Mouse (Mus musculus): Measurements from ENCODE around the gene Aspg. TPM values are rescaled to one million over a fixed set of nuclear protein-coding genes. Genes with fewer than 3 reads are reported as not detected.

The Aspg gene
- 1.3 and 2.0 TPM in 2 replicates for polyA plus RNA-seq (2016; fragmentation: Nextera tagmentation; extraction: Ambion mirVana)

GRCm38 (mm10) chr12:112106541-112106971 lies at the start of gene Aspg:
Aspg (plus strand) TSS chr12:112106679.
- H3K4me1 ChIP-seq, result peaks cover 17% of the 10 kb centered on the region
- DNase-seq (ENCODE audit: extremely low spot score, low spot score), result peak; percentile 31
- WGBS, result under 1% methylated on average over 14 of the region's 14 CpGs
- peak within 1 kb of the TSS; percentile 72 for H3K27ac ChIP-seq
- H3K9me3 ChIP-seq, result no peaks in the 10 kb centered on the region
- H3K36me3 ChIP-seq (replicated peaks), result no peaks in the 10 kb centered on the region
- peak within 1 kb of the TSS; percentile 42 for H3K4me3 ChIP-seq
- H3K27me3 ChIP-seq (ENCODE audit: poor library complexity, severe bottlenecking), result peaks cover 42% of the 10 kb centered on the region

- H3K36me3 ChIP-seq (replicated peaks), result no peaks in the 10 kb centered on the region
- no peaks in the 10 kb centered on the region for H3K9me3 ChIP-seq
- peak; percentile 67 for DNase-seq (ENCODE audit: extremely low spot score, low spot score)
- H3K4me1 ChIP-seq, result peaks cover 4% of the 10 kb centered on the region; the same call in 1 of the 2 replicates
- H3K27me3 ChIP-seq (ENCODE audit: poor library complexity, severe bottlenecking), result no peaks in the 10 kb centered on the region; the same call in 1 of the 2 replicates
- 9% methylated on average over 6 of the region's 6 CpGs for WGBS
- H3K27ac ChIP-seq, result no peak overlapping the region
- H3K4me3 ChIP-seq, result no peak overlapping the region
Observed at GRCm38 (mm10) chr12:112077651-112078050, 28.8 kb upstream of the Aspg start.

DNA sequence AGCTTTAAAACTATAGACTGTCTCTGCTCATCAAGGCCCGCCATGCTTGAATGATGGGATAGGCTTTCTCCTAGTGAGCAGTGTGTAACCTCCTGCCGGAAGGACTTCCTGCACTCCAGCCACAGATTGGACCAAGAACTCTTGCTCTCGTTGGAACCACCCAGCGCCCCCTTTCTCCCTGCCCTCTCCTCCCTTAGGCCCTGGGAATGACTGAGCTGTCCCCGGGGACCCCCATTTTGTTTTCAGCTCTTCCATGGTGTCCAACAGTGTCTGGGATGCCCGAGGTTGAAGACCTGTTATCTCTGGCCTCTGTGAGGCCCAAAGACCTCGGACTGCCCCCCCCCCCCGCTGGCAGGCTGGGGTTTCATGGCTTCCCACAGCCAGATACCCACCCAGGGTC lies 26.6 kb upstream of the Aspg start:
- H3K36me3 ChIP-seq (replicated peaks), result no peaks in the 10 kb centered on the region
- no peak for DNase-seq (ENCODE audit: extremely low spot score, low spot score)
- H3K4me1 ChIP-seq, result peaks cover 4% of the 10 kb centered on the region; the same call in 1 of the 2 replicates
- no peak overlapping the region for H3K4me3 ChIP-seq
- 76% methylated on average over 8 of the region's 8 CpGs for WGBS
- H3K27ac ChIP-seq, result no peak overlapping the region
- H3K27me3 ChIP-seq (ENCODE audit: poor library complexity, severe bottlenecking), result no peaks in the 10 kb centered on the region; the same call in 1 of the 2 replicates
- no peaks in the 10 kb centered on the region for H3K9me3 ChIP-seq

GRCm38 (mm10) chr12:112080911-112081310 lies 25.6 kb upstream of the Aspg start:
- 89% methylated on average over 4 of the region's 4 CpGs for WGBS
- Histone ChIP-seq H3K4me1 (peaks cover 4% of the 10 kb centered on the region; the same call in 1 of the 2 replicates), H3K9me3 (no peaks in the 10 kb centered on the region), H3K36me3 (replicated peaks) (no peaks in the 10 kb centered on the region), H3K27ac (no peak overlapping the region), H3K4me3 (no peak overlapping the region), H3K27me3 (ENCODE audit: poor library complexity, severe bottlenecking) (no peaks in the 10 kb centered on the region; the same call in 1 of the 2 replicates)
- no peak for DNase-seq (ENCODE audit: extremely low spot score, low spot score)

DNA sequence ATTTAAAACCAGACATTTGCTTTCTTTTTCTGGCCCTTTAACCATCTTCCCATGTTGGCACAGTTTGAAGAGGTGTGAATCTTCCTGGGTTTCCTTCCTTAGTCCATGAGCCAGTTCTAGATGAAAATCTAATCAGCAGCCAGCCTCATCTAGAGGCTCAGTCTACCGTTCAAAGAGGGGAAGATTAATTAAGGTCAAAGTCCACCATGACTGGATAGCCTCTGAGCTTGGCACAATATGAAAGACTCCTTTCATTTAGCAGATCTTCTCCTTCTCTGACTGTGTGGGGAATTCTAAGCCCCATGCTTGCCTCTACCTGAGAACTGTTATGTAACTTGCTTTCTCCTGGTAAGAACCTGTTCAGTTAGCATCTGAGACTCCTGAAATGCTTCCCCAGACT lies 24.2 kb upstream of the Aspg start:
- Histone ChIP-seq H3K36me3 (replicated peaks) (no peaks in the 10 kb centered on the region), H3K27ac (no peak overlapping the region), H3K4me3 (no peak overlapping the region), H3K4me1 (peaks cover 4% of the 10 kb centered on the region; the same call in 1 of the 2 replicates), H3K27me3 (ENCODE audit: poor library complexity, severe bottlenecking) (no peaks in the 10 kb centered on the region; the same call in 1 of the 2 replicates), H3K9me3 (no peaks in the 10 kb centered on the region)
- WGBS, result 72% methylated on average over 1 of the region's 1 CpGs
- no peak for DNase-seq (ENCODE audit: extremely low spot score, low spot score)

DNA sequence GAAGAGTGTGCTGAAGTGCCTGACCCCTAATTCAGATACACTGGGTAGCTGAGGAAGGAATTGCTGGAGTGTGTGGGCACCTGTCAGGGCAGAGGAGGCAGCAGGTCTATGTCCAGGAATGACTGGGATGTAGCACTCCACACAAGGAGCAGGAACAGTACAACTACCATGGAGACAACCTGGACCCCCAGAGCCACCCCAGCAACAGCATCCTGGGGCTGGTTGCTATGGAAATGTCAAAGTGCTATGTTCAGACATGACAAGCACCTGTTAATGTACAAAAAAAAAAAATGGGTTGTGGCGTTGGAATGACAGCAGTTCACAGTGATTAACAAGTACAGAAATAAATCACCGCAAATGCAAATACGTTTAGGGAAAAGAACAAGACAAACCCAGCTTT lies 20.2 kb upstream of the Aspg start:
- Histone ChIP-seq H3K4me3 (no peak overlapping the region), H3K4me1 (peaks cover 6% of the 10 kb centered on the region), H3K36me3 (replicated peaks) (no peaks in the 10 kb centered on the region), H3K9me3 (no peaks in the 10 kb centered on the region), H3K27ac (no peak overlapping the region), H3K27me3 (ENCODE audit: poor library complexity, severe bottlenecking) (peaks cover 11% of the 10 kb centered on the region)
- no peak for DNase-seq (ENCODE audit: extremely low spot score, low spot score)
- WGBS, result 92% methylated on average over 3 of the region's 3 CpGs

- DNase-seq (ENCODE audit: extremely low spot score, low spot score), result no peak
- Histone ChIP-seq H3K36me3 (replicated peaks) (no peaks in the 10 kb centered on the region), H3K4me1 (peaks cover 6% of the 10 kb centered on the region), H3K4me3 (no peak overlapping the region), H3K9me3 (no peaks in the 10 kb centered on the region), H3K27me3 (ENCODE audit: poor library complexity, severe bottlenecking) (peaks cover 16% of the 10 kb centered on the region), H3K27ac (no peak overlapping the region)
- WGBS, result 88% methylated on average over 6 of the region's 6 CpGs
Observed at GRCm38 (mm10) chr12:112086726-112087125, 19.8 kb upstream of the Aspg start.

DNA sequence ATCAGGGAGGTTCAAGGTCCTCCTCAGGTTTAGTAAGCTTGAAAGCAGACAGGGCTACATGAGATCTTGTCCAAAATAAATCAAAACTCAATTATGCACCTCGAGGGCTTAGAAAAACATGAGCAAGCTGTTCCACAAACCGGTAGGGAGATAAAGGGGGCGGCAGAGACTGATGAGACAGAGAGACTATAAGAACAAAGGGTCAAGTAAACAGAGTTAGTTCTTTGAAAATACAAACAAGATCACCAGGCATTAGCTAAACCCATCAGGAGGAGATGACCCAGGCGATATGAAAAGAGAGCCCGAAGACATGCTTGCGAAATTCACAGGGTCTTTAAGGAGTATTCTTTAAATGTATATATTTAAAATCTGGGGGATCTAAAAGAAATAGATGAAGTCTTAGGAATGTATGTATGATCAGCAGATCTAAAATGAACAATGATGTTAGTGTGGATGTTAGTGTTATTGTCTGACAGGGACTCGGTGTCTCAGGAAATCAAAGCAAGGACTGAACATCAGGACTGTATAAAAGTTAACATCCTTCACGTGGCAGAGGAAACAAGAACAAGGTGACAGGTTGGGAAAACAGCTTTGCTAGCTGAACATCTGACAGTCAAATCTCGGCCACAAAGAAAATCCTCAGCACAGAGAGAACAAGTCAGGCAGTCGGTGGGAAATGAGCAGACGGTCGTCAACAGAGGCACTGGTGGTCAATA lies 17.7 kb upstream of the Aspg start:
- WGBS, result 75% methylated on average over 12 of the region's 12 CpGs
- H3K36me3 ChIP-seq (replicated peaks), result no peaks in the 10 kb centered on the region
- DNase-seq (ENCODE audit: extremely low spot score, low spot score), result no peak

GRCm38 (mm10) chr12:112091054-112091453 lies 15.4 kb upstream of the Aspg start:
- WGBS, result 5% methylated on average over 12 of the region's 12 CpGs
- H3K27ac ChIP-seq, result no peak overlapping the region
- peak; percentile 63 for DNase-seq (ENCODE audit: extremely low spot score, low spot score)
- H3K4me3 ChIP-seq, result no peak overlapping the region
- no peaks in the 10 kb centered on the region for H3K36me3 ChIP-seq (replicated peaks)
- H3K9me3 ChIP-seq, result no peaks in the 10 kb centered on the region
- peaks cover 18% of the 10 kb centered on the region for H3K27me3 ChIP-seq (ENCODE audit: poor library complexity, severe bottlenecking)
- H3K4me1 ChIP-seq, result peaks cover 6% of the 10 kb centered on the region

More for the DNA sequence above, 17.7 kb upstream of the Aspg start:
- peaks cover 18% of the 10 kb centered on the region for H3K27me3 ChIP-seq (ENCODE audit: poor library complexity, severe bottlenecking)
- no peaks in the 10 kb centered on the region for H3K9me3 ChIP-seq
- no peak overlapping the region for H3K27ac ChIP-seq
- H3K4me3 ChIP-seq, result no peak overlapping the region
- H3K4me1 ChIP-seq, result peaks cover 6% of the 10 kb centered on the region

- H3K4me1 ChIP-seq, result peaks cover 6% of the 10 kb centered on the region
- H3K27me3 ChIP-seq (ENCODE audit: poor library complexity, severe bottlenecking), result peaks cover 16% of the 10 kb centered on the region
- DNase-seq (ENCODE audit: extremely low spot score, low spot score), result no peak
- H3K27ac ChIP-seq, result no peak overlapping the region
- H3K36me3 ChIP-seq (replicated peaks), result no peaks in the 10 kb centered on the region
- no peak overlapping the region for H3K4me3 ChIP-seq
- no peaks in the 10 kb centered on the region for H3K9me3 ChIP-seq
- WGBS, result 88% methylated on average over 8 of the region's 8 CpGs
Observed at GRCm38 (mm10) chr12:112094261-112094880, 12.1 kb upstream of the Aspg start.

GRCm38 (mm10) chr12:112096051-112096732 lies 10.3 kb upstream of the Aspg start:
- DNase-seq (ENCODE audit: extremely low spot score, low spot score), result no peak
- WGBS, result 87% methylated on average over 13 of the region's 13 CpGs
- Histone ChIP-seq H3K27me3 (ENCODE audit: poor library complexity, severe bottlenecking) (0 out of 2 replicates have a peak, but pooled peaks cover 8% of the 10 kb centered on the region), H3K4me3 (no peak overlapping the region), H3K9me3 (no peaks in the 10 kb centered on the region), H3K36me3 (replicated peaks) (no peaks in the 10 kb centered on the region), H3K27ac (no peak overlapping the region), H3K4me1 (no peaks in the 10 kb centered on the region)

DNA sequence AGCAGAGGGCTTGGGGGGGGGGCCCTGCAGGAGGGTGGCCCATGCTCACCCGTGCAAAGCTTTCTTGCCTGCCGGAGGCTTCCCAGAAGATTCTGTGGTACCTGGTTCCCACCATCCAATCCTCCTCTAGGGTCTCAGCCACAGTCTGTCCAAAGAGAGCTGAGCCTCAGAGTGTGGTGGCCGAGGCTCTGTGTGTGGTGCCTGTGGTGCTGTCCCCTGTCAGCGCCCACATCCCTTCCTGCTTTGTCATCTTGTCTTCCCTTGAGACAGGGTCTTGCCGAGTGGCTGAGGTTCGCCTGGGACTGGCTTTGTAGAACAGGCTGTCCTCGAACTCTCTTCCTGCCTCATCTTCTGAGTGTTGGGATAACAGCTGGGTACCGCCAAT lies 9.8 kb upstream of the Aspg start:
- Histone ChIP-seq H3K36me3 (replicated peaks) (no peaks in the 10 kb centered on the region), H3K9me3 (no peaks in the 10 kb centered on the region), H3K27ac (no peak overlapping the region), H3K4me1 (no peaks in the 10 kb centered on the region), H3K27me3 (ENCODE audit: poor library complexity, severe bottlenecking) (0 out of 2 replicates have a peak, but pooled peaks cover 3% of the 10 kb centered on the region), H3K4me3 (no peak overlapping the region)
- WGBS, result 82% methylated on average over 8 of the region's 8 CpGs
- DNase-seq (ENCODE audit: extremely low spot score, low spot score), result no peak

GRCm38 (mm10) chr12:112100106-112100505 lies 6.4 kb upstream of the Aspg start:
- DNase-seq (ENCODE audit: extremely low spot score, low spot score), result no peak
- 52% methylated on average over 4 of the region's 4 CpGs for WGBS
- no peaks in the 10 kb centered on the region for H3K36me3 ChIP-seq (replicated peaks)
- H3K4me3 ChIP-seq, result no peak overlapping the region
- H3K9me3 ChIP-seq, result no peaks in the 10 kb centered on the region
- no peaks in the 10 kb centered on the region for H3K27me3 ChIP-seq (ENCODE audit: poor library complexity, severe bottlenecking)
- no peak overlapping the region for H3K27ac ChIP-seq
- H3K4me1 ChIP-seq, result no peaks in the 10 kb centered on the region

Data from forebrain, embryonic 10.5 days (tissue).